Mouse (Mus musculus) liver, adult 2 months (tissue): ENCODE results near the gene Larp4b. TPM values are rescaled to one million over a fixed set of nuclear protein-coding genes. Genes with fewer than 3 reads are reported as not detected.

Experiments
- DNase-seq: peaks from one replicate; pipeline ENCODE4 v3.0.0-alpha.2; 2011; ENCODE audit warnings: low read depth, low spot score; ENCODE audit errors: extremely low read depth
- H3K27ac ChIP-seq: fragments of 200-500 bp; replicated peaks from 2 replicates; pipeline ENCODE4 v1.5.1; 2012; ENCODE audit warnings: low read depth, mild to moderate bottlenecking, control low read depth, inconsistent platforms, low read length; ENCODE audit not compliant: insufficient read depth
- H3K27me3 ChIP-seq: fragments of 200-500 bp; 2 replicates; pipeline ENCODE4 v1.6.1; 2012; ENCODE audit warnings: mild to moderate bottlenecking, moderate library complexity, low read length, inconsistent platforms; ENCODE audit not compliant: control insufficient read depth, insufficient read depth
- H3K36me3 ChIP-seq: fragments of 200-500 bp; 2 replicates; pipeline ENCODE4 v1.6.1; 2012; ENCODE audit warnings: low read length, inconsistent platforms; ENCODE audit not compliant: control insufficient read depth, insufficient read depth
- H3K4me1 ChIP-seq: fragments of 200-500 bp; 2 replicates; pipeline ENCODE4 v1.6.1; 2011; ENCODE audit warnings: low read length; ENCODE audit not compliant: control insufficient read depth, insufficient read depth
- H3K4me3 ChIP-seq: fragments of 200-500 bp; 2 replicates; pipeline ENCODE4 v1.5.1; 2011; ENCODE audit warnings: low read depth, mild to moderate bottlenecking, control low read depth, low read length, moderate library complexity; ENCODE audit not compliant: insufficient read depth
- H3K79me2 ChIP-seq: fragments of 200-500 bp; 2 replicates; pipeline ENCODE4 v1.6.1; 2012; ENCODE audit warnings: inconsistent platforms, mild to moderate bottlenecking, low read length, moderate library complexity; ENCODE audit not compliant: control insufficient read depth, insufficient read depth
- H3K9ac ChIP-seq: fragments of 200-500 bp; 2 replicates; pipeline ENCODE4 v1.6.1; 2012; ENCODE audit warnings: low read depth, mild to moderate bottlenecking, control low read depth, inconsistent platforms, low read length
- CTCF ChIP-seq: fragments of 200-500 bp; IDR thresholded peaks from 2 replicates; pipeline ENCODE4 v1.5.1; 2011; ENCODE audit warnings: low read depth, low read length, control low read depth
- POLR2A ChIP-seq: fragments of 200-500 bp; IDR thresholded peaks from 2 replicates; pipeline ENCODE4 v1.6.1; 2011; ENCODE audit warnings: low read length, control low read depth; ENCODE audit not compliant: insufficient read depth; ENCODE audit errors: extremely low read depth
- WGBS: fragments of 180-500 bp; shearing (Covaris S2); methylation state at CpG from one replicate; pipeline ENCODE4 v1.1.7; 2018; 5-methylcytosine and 5-hydroxymethylcytosine counted together
- polyA plus RNA-seq: library from polyadenylated mRNA; depleted of rRNA; stranded (reverse); fragments of >200 nt; gene quantifications from 2 replicates; pipeline ENCODE4 v1.2.3, GENCODE M21; 2012
- total RNA-seq: library from RNA; depleted of rRNA; stranded (reverse); fragments of >200 nt; gene quantifications from 2 replicates; pipeline ENCODE4 v1.2.3, GENCODE M21; 2014

The Larp4b gene
- total and polyA plus RNA-seq, 2 experiments: 20.4 to 34.2 TPM

DNA sequence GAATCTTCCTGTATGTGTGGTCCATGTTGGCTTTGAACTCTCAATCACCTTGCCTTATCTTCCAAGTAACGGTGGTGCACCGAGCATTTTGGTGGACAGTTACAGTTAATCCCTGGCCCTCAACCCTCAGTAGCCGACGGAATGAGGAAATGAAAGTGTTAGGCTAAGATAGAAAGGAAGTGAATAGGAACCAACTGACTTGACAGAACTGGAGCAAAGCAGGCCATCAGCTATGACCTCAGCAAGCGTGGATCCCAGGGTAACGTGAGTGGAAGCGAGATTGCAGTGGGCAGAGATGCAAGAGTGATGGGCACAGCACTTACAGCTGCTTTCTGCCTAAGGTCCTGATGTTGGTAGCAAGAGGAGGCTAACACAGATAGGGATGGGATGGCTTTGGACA is 31.5 kb downstream of the Larp4b start:
- H3K9ac ChIP-seq: no peak overlapping the region
- DNase-seq: no peak
- no peak for TF ChIP-seq CTCF
- TF ChIP-seq POLR2A: no peak
- no peak overlapping the region for H3K4me3 ChIP-seq
- no peaks in the 10 kb centered on the region for H3K27me3 ChIP-seq
- H3K27ac ChIP-seq: no peak overlapping the region
- H3K36me3 ChIP-seq: peaks cover 44% of the 10 kb centered on the region
- WGBS: 77% methylated on average over 7 of the region's 7 CpGs
- H3K79me2 ChIP-seq: peaks cover 24% of the 10 kb centered on the region; the same call in 1 of the 2 replicates
- peaks cover 9% of the 10 kb centered on the region for H3K4me1 ChIP-seq

DNA sequence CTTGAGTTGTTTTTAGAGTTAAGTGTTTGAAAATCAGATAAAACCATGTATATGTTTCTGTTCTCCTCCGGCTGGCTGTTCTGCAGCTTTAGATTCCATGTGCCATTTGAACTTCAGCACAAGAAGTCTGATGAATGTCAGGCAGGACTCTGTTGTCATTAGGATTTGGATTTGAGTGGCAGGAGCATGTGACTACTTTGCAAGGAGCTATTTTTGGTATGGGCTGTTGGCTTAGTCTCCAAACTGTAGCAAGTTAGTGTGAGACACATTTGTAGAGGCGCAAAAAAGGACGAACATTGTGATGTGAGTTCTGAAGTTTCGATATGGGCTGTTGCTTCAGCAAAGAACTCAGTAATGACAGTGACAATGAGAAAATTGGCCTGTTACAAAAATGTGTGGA is 34.0 kb downstream of the Larp4b start:
- peaks cover 54% of the 10 kb centered on the region for H3K36me3 ChIP-seq
- WGBS: 84% methylated on average over 4 of the region's 4 CpGs
- DNase-seq: no peak
- peaks cover 6% of the 10 kb centered on the region for H3K4me1 ChIP-seq
- no peak for TF ChIP-seq POLR2A
- TF ChIP-seq CTCF: no peak
- H3K79me2 ChIP-seq: peaks cover 21% of the 10 kb centered on the region; the same call in 1 of the 2 replicates
- no peak overlapping the region for H3K4me3 ChIP-seq
- no peak overlapping the region for H3K9ac ChIP-seq
- no peak overlapping the region for H3K27ac ChIP-seq
- H3K27me3 ChIP-seq: no peaks in the 10 kb centered on the region

- H3K27ac ChIP-seq: 0 out of 2 replicates have a peak overlapping the region, but pooled peaks have one; percentile 22
- 43% methylated on average over 6 of the region's 6 CpGs for WGBS
- H3K9ac ChIP-seq: no peak overlapping the region
- peaks cover 51% of the 10 kb centered on the region for H3K36me3 ChIP-seq
- no peaks in the 10 kb centered on the region for H3K27me3 ChIP-seq
- H3K79me2 ChIP-seq: peaks cover 23% of the 10 kb centered on the region; the same call in 1 of the 2 replicates
- peaks cover 6% of the 10 kb centered on the region for H3K4me1 ChIP-seq
- TF ChIP-seq POLR2A: no peak
- TF ChIP-seq CTCF: no peak
- no peak overlapping the region for H3K4me3 ChIP-seq
- DNase-seq: peak; percentile 72
Observed at GRCm38 (mm10) chr13:9128707-9129314, 35.1 kb downstream of the Larp4b start.

DNA sequence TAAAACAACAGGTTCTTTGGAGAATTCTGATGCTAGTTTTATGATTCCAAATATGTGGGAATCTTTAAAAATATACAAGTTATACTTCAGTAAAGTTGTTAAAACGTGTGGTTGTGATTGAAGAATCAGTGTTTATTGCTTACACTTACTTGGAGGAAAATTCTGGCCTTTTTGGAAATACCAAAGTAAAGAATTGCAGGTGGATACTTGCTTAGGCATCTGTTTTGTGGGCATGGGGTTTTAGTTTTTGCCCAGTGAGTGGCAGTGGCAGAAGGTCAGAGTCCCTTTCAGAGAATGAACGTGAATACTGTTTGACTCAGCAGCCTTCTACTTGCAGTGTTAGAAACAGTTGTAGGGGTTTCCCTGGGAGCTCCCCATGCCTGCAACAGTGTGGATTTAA is 40.7 kb downstream of the Larp4b start:
- Histone ChIP-seq H3K9ac (no peak overlapping the region), H3K27ac (no peak overlapping the region), H3K36me3 (peaks cover 52% of the 10 kb centered on the region), H3K79me2 (peaks cover 23% of the 10 kb centered on the region; the same call in 1 of the 2 replicates), H3K27me3 (no peaks in the 10 kb centered on the region), H3K4me3 (no peak overlapping the region), H3K4me1 (peaks cover 2% of the 10 kb centered on the region; the same call in 1 of the 2 replicates)
- no peak for DNase-seq
- 58% methylated on average over 2 of the region's 2 CpGs for WGBS
- no peak for TF ChIP-seq CTCF
- TF ChIP-seq POLR2A: no peak

- 91% methylated on average over 6 of the region's 6 CpGs for WGBS
- H3K27ac ChIP-seq: no peak overlapping the region
- no peak overlapping the region for H3K4me3 ChIP-seq
- H3K79me2 ChIP-seq: peaks cover 11% of the 10 kb centered on the region; the same call in 1 of the 2 replicates
- no peak overlapping the region for H3K9ac ChIP-seq
- H3K36me3 ChIP-seq: peaks cover 47% of the 10 kb centered on the region
- H3K27me3 ChIP-seq: no peaks in the 10 kb centered on the region
- DNase-seq: no peak
- H3K4me1 ChIP-seq: no peaks in the 10 kb centered on the region; the same call in 1 of the 2 replicates
- TF ChIP-seq POLR2A (no peak), CTCF (no peak)
Observed at GRCm38 (mm10) chr13:9136088-9136487, 42.4 kb downstream of the Larp4b start.

DNA sequence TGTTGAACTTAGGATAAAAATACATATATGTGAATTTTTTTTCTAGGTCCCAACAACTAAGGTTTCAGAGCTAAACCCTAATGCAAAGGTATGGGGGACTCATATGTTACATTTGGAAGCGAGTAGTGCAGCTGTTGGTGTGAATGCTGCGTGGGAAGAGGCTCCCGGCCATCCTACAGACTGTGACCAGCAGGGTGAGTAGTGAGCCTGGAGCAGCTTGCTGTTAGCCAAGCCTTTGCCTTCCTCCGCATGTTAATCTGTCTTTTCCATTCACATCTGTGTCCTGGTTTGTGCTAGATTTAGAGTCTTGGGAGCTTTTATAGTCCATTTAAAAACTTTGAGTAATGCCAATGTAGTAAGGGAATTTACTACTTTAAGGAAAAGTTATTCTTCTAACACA is 43.1 kb downstream of the Larp4b start:
- Histone ChIP-seq H3K4me3 (no peak overlapping the region), H3K36me3 (peaks cover 44% of the 10 kb centered on the region), H3K9ac (no peak overlapping the region), H3K27ac (no peak overlapping the region), H3K27me3 (no peaks in the 10 kb centered on the region), H3K79me2 (peaks cover 14% of the 10 kb centered on the region; the same call in 1 of the 2 replicates), H3K4me1 (no peaks in the 10 kb centered on the region; the same call in 1 of the 2 replicates)
- DNase-seq: no peak
- TF ChIP-seq CTCF (peak; percentile 34; the same call in 1 of the 2 replicates), POLR2A (no peak)
- WGBS: 79% methylated on average over 4 of the region's 4 CpGs
